Mouse (Mus musculus) intestine, postnatal 0 days (tissue): ENCODE data around the gene Clpb. TPM values are rescaled to one million over a fixed set of nuclear protein-coding genes. Genes with fewer than 3 reads are reported as not detected.

Experiments
- ATAC-seq: fragments of 200-750 bp; cut with Nextera tagmentation; 2 replicates; pipeline ENCODE4 v1.8.0; 2017; ENCODE audit warnings: mild to moderate bottlenecking, moderate TSS enrichment, moderate library complexity
- H3K27ac ChIP-seq: fragments of 300-500 bp; sonication (generic); 2 replicates; pipeline ENCODE4 v1.5.1; 2014; ENCODE audit warnings: mild to moderate bottlenecking, low read depth, low read length, moderate library complexity
- H3K27me3 ChIP-seq: fragments of 300-500 bp; sonication (generic); replicated peaks from 2 replicates; pipeline ENCODE4 v1.6.1; 2014; ENCODE audit warnings: low read length, mixed read lengths; ENCODE audit not compliant: control insufficient read depth, insufficient read depth
- H3K36me3 ChIP-seq: fragments of 300-500 bp; sonication (generic); 2 replicates; pipeline ENCODE4 v1.6.1; 2014; ENCODE audit warnings: mild to moderate bottlenecking, moderate library complexity; ENCODE audit not compliant: control insufficient read depth, insufficient read depth
- H3K4me1 ChIP-seq: fragments of 300-500 bp; sonication (generic); replicated peaks from 2 replicates; pipeline ENCODE4 v1.6.1; 2014; ENCODE audit warnings: antibody characterized with exemption, low read length, mixed read lengths; ENCODE audit not compliant: control insufficient read depth, insufficient read depth
- H3K4me2 ChIP-seq: fragments of 300-500 bp; sonication (generic); replicated peaks from 2 replicates; pipeline ENCODE4 v1.6.1; 2014; ENCODE audit warnings: low read depth, mild to moderate bottlenecking, moderate library complexity
- H3K4me3 ChIP-seq: fragments of 300-500 bp; sonication (generic); 2 replicates; pipeline ENCODE4 v1.5.1; 2014; ENCODE audit warnings: low read depth, low read length
- H3K9ac ChIP-seq: fragments of 300-500 bp; sonication (generic); 2 replicates; pipeline ENCODE4 v1.6.1; 2014; ENCODE audit warnings: mild to moderate bottlenecking, low read depth, low read length
- H3K9me3 ChIP-seq: fragments of 300-500 bp; sonication (generic); 2 replicates; pipeline ENCODE4 v1.6.1; 2016; ENCODE audit warnings: mixed run types; ENCODE audit not compliant: control insufficient read depth
- CTCF ChIP-seq: sonication (generic); IDR thresholded peaks from 2 replicates; pipeline ENCODE4 v1.5.1; 2016; ENCODE audit warnings: low read depth, mild to moderate bottlenecking, control low read depth, antibody characterized with exemption, moderate library complexity
- WGBS: fragments of 180-500 bp; shearing (Covaris S2); extraction: QIAGEN DNeasy Blood & Tissue Kit; methylation state at CpG from one replicate; pipeline ENCODE4 v1.1.7; 2014; 5-methylcytosine and 5-hydroxymethylcytosine counted together
- polyA plus RNA-seq: library from polyadenylated mRNA; unstranded; fragments of >200 nt; fragmentation: Nextera tagmentation; extraction: Ambion mirVana; gene quantifications from 2 replicates; pipeline ENCODE4 v1.2.1, GENCODE M21; 2015

The Clpb gene
- polyA plus RNA-seq, 1 experiment from 2014 or later = 14.9 TPM

GRCm38 (mm10) chr7:101649729-101650128 is 13.7 kb upstream of the Clpb start:
- Histone ChIP-seq H3K4me2 (no peak overlapping the region), H3K4me3 (no peak overlapping the region), H3K9ac (no peak overlapping the region), H3K27ac (no peak overlapping the region), H3K9me3 (no peaks in the 10 kb centered on the region), H3K4me1 (no peaks in the 10 kb centered on the region), H3K36me3 (no peaks in the 10 kb centered on the region), H3K27me3 (no peaks in the 10 kb centered on the region)
- TF ChIP-seq CTCF = no peak
- ATAC-seq = no peak
- 81% methylated on average over 9 of the region's 9 CpGs for WGBS

DNA sequence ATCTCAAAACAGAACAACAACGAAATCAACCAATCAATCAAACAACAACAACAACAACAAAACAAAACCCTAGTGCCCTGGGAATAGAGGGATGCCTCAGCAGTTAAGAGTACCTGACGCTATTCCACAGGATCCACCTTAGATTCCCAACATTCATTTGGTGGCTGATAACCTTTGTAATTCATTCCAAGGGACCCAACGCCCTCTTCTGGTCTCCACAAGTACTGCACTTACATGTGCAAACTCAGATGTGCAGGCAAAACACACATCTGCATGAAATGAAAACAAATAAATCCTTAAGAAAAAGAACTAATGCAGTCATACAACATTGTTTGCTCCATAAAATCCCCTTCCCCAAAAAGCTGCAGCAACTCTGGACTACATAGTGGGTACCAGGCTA is 12.9 kb upstream of the Clpb start:
- Histone ChIP-seq H3K36me3 (no peaks in the 10 kb centered on the region), H3K9me3 (no peaks in the 10 kb centered on the region), H3K4me2 (no peak overlapping the region), H3K4me3 (no peak overlapping the region), H3K27me3 (no peaks in the 10 kb centered on the region), H3K27ac (no peak overlapping the region), H3K4me1 (no peaks in the 10 kb centered on the region), H3K9ac (no peak overlapping the region)
- TF ChIP-seq CTCF = peak; percentile 81
- ATAC-seq = no peak
- WGBS = 28% methylated on average over 3 of the region's 3 CpGs

DNA sequence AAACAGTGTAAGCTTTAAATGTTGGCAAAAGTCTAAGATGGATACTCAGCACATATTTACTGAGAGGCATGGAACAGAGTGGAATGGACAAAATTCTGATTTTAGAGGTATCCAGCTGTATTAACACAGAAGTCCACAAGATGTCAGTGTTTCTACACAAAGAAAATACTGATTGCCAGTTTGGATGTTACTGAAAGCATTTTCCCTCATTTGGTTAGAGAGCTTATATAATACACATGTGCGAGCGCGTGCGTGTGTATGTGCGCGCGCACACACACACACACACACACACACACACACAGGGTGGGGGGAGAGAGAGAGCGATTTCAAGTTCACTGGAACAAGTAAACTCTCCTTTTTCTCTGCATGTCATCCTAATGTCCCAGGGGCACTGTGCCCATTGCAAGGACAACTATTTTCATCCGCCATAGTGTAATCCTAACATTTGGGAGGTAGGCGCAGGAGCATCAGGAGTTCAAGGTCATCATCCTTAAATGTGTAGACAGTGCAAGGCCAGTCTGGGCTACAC is 9.7 kb upstream of the Clpb start:
- H3K36me3 ChIP-seq = no peaks in the 10 kb centered on the region
- no peak overlapping the region for H3K9ac ChIP-seq
- H3K4me3 ChIP-seq = no peak overlapping the region
- TF ChIP-seq CTCF = peak; percentile 79
- 0 out of 2 replicates have a peak overlapping the region, but pooled peaks have one; percentile 35 for H3K4me2 ChIP-seq
- H3K27me3 ChIP-seq = no peaks in the 10 kb centered on the region
- ATAC-seq = peak; percentile 33; the same call in 1 of the 2 replicates
- H3K27ac ChIP-seq = no peak overlapping the region
- WGBS = 27% methylated on average over 10 of the region's 10 CpGs
- no peaks in the 10 kb centered on the region for H3K4me1 ChIP-seq
- no peaks in the 10 kb centered on the region for H3K9me3 ChIP-seq

- no peak for TF ChIP-seq CTCF
- H3K27me3 ChIP-seq = no peaks in the 10 kb centered on the region
- H3K9me3 ChIP-seq = no peaks in the 10 kb centered on the region
- H3K4me1 ChIP-seq = no peaks in the 10 kb centered on the region
- H3K4me2 ChIP-seq = no peak overlapping the region
- ATAC-seq = no peak
- no peaks in the 10 kb centered on the region for H3K36me3 ChIP-seq
- H3K27ac ChIP-seq = no peak overlapping the region
- no peak overlapping the region for H3K4me3 ChIP-seq
- WGBS = 73% methylated on average over 4 of the region's 4 CpGs
- no peak overlapping the region for H3K9ac ChIP-seq
These were observed 8.5 kb upstream of the Clpb start for GRCm38 (mm10) chr7:101654936-101655335.

- H3K27ac ChIP-seq = no peak overlapping the region
- peak; percentile 55 for TF ChIP-seq CTCF
- ATAC-seq = no peak
- no peak overlapping the region for H3K9ac ChIP-seq
- H3K4me1 ChIP-seq = 0 out of 2 replicates have a peak, but pooled peaks cover 3% of the 10 kb centered on the region
- H3K4me3 ChIP-seq = no peak overlapping the region
- no peaks in the 10 kb centered on the region for H3K9me3 ChIP-seq
- 96% methylated on average over 1 of the region's 1 CpGs for WGBS
- no peaks in the 10 kb centered on the region for H3K27me3 ChIP-seq
- H3K36me3 ChIP-seq = no peaks in the 10 kb centered on the region
- no peak overlapping the region for H3K4me2 ChIP-seq
These were observed 1.4 kb upstream of the Clpb start for GRCm38 (mm10) chr7:101662006-101662405.

GRCm38 (mm10) chr7:101666581-101666980 is 3.1 kb downstream of the Clpb start:
- WGBS = 17% methylated on average over 3 of the region's 3 CpGs
- no peak overlapping the region for H3K27ac ChIP-seq
- H3K4me3 ChIP-seq = no peak overlapping the region
- ATAC-seq = no peak
- 0 out of 2 replicates have a peak, but pooled peaks cover 3% of the 10 kb centered on the region for H3K4me1 ChIP-seq
- H3K9me3 ChIP-seq = no peaks in the 10 kb centered on the region
- H3K9ac ChIP-seq = no peak overlapping the region
- peaks cover 11% of the 10 kb centered on the region; the same call in 1 of the 2 replicates for H3K36me3 ChIP-seq
- no peak overlapping the region for H3K4me2 ChIP-seq
- no peaks in the 10 kb centered on the region for H3K27me3 ChIP-seq
- TF ChIP-seq CTCF = peak; percentile 85
